Mouse (Mus musculus) liver, embryonic 14.5 days (tissue): ENCODE measurements around the gene Zfp560. TPM values are rescaled to one million over a fixed set of nuclear protein-coding genes. Genes with fewer than 3 reads are reported as not detected.
A peak's percentile ranks its signal among the peaks of the same experiment; 100 is the strongest.

Experiments used
- ATAC-seq: fragments of 200-750 bp; cut with Nextera tagmentation; 2 replicates; pipeline ENCODE4 v1.8.0; 2017; ENCODE audit warnings: moderate number of reproducible peaks, mild to moderate bottlenecking, moderate library complexity; ENCODE audit not compliant: insufficient read depth
- DNase-seq, 3 experiments: peaks; one replicate each; pipeline ENCODE4 v3.0.0-alpha.2; 2012 to 2013; ENCODE audit warnings: low read depth in 3 of 3, low spot score in 3 of 3
- H3K27ac ChIP-seq: fragments of 300-500 bp; sonication (generic); 2 replicates; pipeline ENCODE4 v1.5.1; 2014; ENCODE audit warnings: moderate library complexity, mild to moderate bottlenecking, control low read depth, inconsistent platforms
- H3K27me3 ChIP-seq: fragments of 300-500 bp; sonication (generic); 2 replicates; pipeline ENCODE4 v1.6.1; 2014; ENCODE audit warnings: mild to moderate bottlenecking, low read length, moderate library complexity; ENCODE audit not compliant: control insufficient read depth, insufficient read depth
- H3K36me3 ChIP-seq: fragments of 300-500 bp; sonication (generic); replicated peaks from 2 replicates; pipeline ENCODE4 v1.6.1; 2014; ENCODE audit warnings: low read depth; ENCODE audit not compliant: control insufficient read depth, insufficient read depth
- H3K4me1 ChIP-seq, 2 experiments: fragments of 200-500 bp in 1 of 2; fragments of 300-500 bp in 1 of 2; sonication (generic) in 1 of 2; replicated peaks; 2 replicates each; pipeline ENCODE4 v1.6.1; 2012 to 2014; ENCODE audit warnings: antibody characterized with exemption in 1 of 2, inconsistent platforms in 1 of 2, low read length in 1 of 2; ENCODE audit not compliant: control insufficient read depth in 2 of 2, insufficient read depth in 2 of 2
- H3K4me2 ChIP-seq: fragments of 300-500 bp; sonication (generic); 2 replicates; pipeline ENCODE4 v1.6.1; 2014; ENCODE audit warnings: low read depth, mild to moderate bottlenecking, control low read depth, moderate library complexity
- H3K4me3 ChIP-seq, 2 experiments: fragments of 200-500 bp in 1 of 2; fragments of 300-500 bp in 1 of 2; sonication (generic) in 1 of 2; 2 replicates each; pipeline ENCODE4 v1.5.1; 2012 to 2014; ENCODE audit warnings: low read depth in 2 of 2, low read length in 2 of 2, mild to moderate bottlenecking in 2 of 2, control low read depth in 1 of 2, inconsistent platforms in 1 of 2, moderate library complexity in 1 of 2; ENCODE audit not compliant: insufficient read depth in 1 of 2
- H3K9ac ChIP-seq: fragments of 300-500 bp; sonication (generic); replicated peaks from 2 replicates; pipeline ENCODE4 v1.6.1; 2014; ENCODE audit warnings: mild to moderate bottlenecking, control low read depth, moderate library complexity
- H3K9me3 ChIP-seq: fragments of 300-500 bp; sonication (generic); 2 replicates; pipeline ENCODE4 v1.6.1; 2016; ENCODE audit warnings: low read length, mixed read lengths; ENCODE audit not compliant: control insufficient read depth
- CTCF ChIP-seq: IDR thresholded peaks from 2 replicates; pipeline ENCODE4 v1.5.1; 2016; ENCODE audit warnings: antibody characterized with exemption, low read depth, control low read depth
- EP300 ChIP-seq: IDR thresholded peaks from 2 replicates; pipeline ENCODE4 v1.6.1; 2016; ENCODE audit warnings: antibody characterized with exemption, low read depth
- WGBS: fragments of 180-500 bp; shearing (Covaris S2); extraction: QIAGEN DNeasy Blood & Tissue Kit; methylation state at CpG from one replicate; pipeline ENCODE4 v1.1.7; 2014; ENCODE audit not compliant: insufficient replicate concordance; 5-methylcytosine and 5-hydroxymethylcytosine counted together
- polyA plus RNA-seq, 2 experiments: library from polyadenylated mRNA; depleted of rRNA in 1 of 2; stranded (reverse) in 1 of 2; unstranded in 1 of 2; fragments of >200 nt; fragmentation: Nextera tagmentation in 1 of 2; extraction: Ambion mirVana in 1 of 2; gene quantifications; 2 replicates each; pipeline versions ENCODE4 v1.2.1 to v1.2.3; 2012 to 2014

The Zfp560 gene
- polyA plus RNA-seq, 2 experiments: 4.1 to 14.1 TPM

- Histone ChIP-seq H3K4me3 (no peak overlapping the region), H3K27me3 (no peaks in the 10 kb centered on the region), H3K9ac (no peak overlapping the region), H3K27ac (no peak overlapping the region), H3K9me3 (no peaks in the 10 kb centered on the region), H3K4me1 (peaks cover 0 to 6% of the 10 kb centered on the region in 2 experiments; a peak in 3 of 4 replicates), H3K4me2 (peak overlapping the region; percentile 66; the same call in 1 of the 2 replicates), H3K36me3 (no peaks in the 10 kb centered on the region)
- TF ChIP-seq EP300 (no peak), CTCF (no peak)
- 71% methylated on average over 7 of the region's 7 CpGs for WGBS
- ATAC-seq: no peak
- DNase-seq: no peak
These were observed 1.3 kb downstream of the Zfp560 start for GRCm38 (mm10) chr9:20383659-20384058.

GRCm38 (mm10) chr9:20374712-20375111 is 10.3 kb downstream of the Zfp560 start:
- no peak overlapping the region for H3K9ac ChIP-seq

GRCm38 (mm10) chr9:20367311-20367710 is 17.7 kb downstream of the Zfp560 start:
- no peaks in the 10 kb centered on the region for H3K36me3 ChIP-seq
- no peak overlapping the region for H3K27ac ChIP-seq
- H3K9ac ChIP-seq: no peak overlapping the region
- no peak overlapping the region for H3K4me2 ChIP-seq
- WGBS: 54% methylated on average over 2 of the region's 2 CpGs
- TF ChIP-seq EP300 (no peak), CTCF (no peak)
- ATAC-seq (no peak), DNase-seq (no peak)
- no peaks in the 10 kb centered on the region for H3K9me3 ChIP-seq
- H3K4me1 ChIP-seq: no peaks in the 10 kb centered on the region
- H3K4me3 ChIP-seq: no peak overlapping the region
- H3K27me3 ChIP-seq: no peaks in the 10 kb centered on the region

More at GRCm38 (mm10) chr9:20374712-20375111, 10.3 kb downstream of the Zfp560 start:
- H3K4me2 ChIP-seq: no peak overlapping the region
- no peak for DNase-seq
- no peak overlapping the region for H3K27ac ChIP-seq
- H3K27me3 ChIP-seq: no peaks in the 10 kb centered on the region
- H3K4me1 ChIP-seq: no peaks in the 10 kb centered on the region
- no peak for TF ChIP-seq CTCF
- TF ChIP-seq EP300: no peak
- no peak for ATAC-seq
- no peaks in the 10 kb centered on the region for H3K9me3 ChIP-seq
- H3K4me3 ChIP-seq: no peak overlapping the region
- WGBS: 72% methylated on average over 1 of the region's 1 CpGs
- H3K36me3 ChIP-seq: no peaks in the 10 kb centered on the region

- no peak overlapping the region for H3K27ac ChIP-seq
- H3K9me3 ChIP-seq: no peaks in the 10 kb centered on the region
- H3K4me1 ChIP-seq: no peaks in the 10 kb centered on the region
- H3K4me3 ChIP-seq: no peak overlapping the region
- H3K36me3 ChIP-seq: no peaks in the 10 kb centered on the region; the same call in 1 of the 2 replicates
- no peak overlapping the region for H3K9ac ChIP-seq
- DNase-seq (no peak), ATAC-seq (no peak)
- 70% methylated on average over 4 of the region's 4 CpGs for WGBS
- H3K4me2 ChIP-seq: no peak overlapping the region
- TF ChIP-seq CTCF: no peak
- H3K27me3 ChIP-seq: no peaks in the 10 kb centered on the region
These were observed 36.5 kb downstream of the Zfp560 start for GRCm38 (mm10) chr9:20348501-20348900.

GRCm38 (mm10) chr9:20335994-20336393 is 49.0 kb downstream of the Zfp560 start, which contains the start of gene Olfr18:
Olfr18 (minus strand) TSS chr9:20336094.
- Histone ChIP-seq H3K4me2 (no peak within 1 kb of the TSS), H3K9ac (no peak within 1 kb of the TSS), H3K4me1 (no peaks in the 10 kb centered on the region), H3K36me3 (no peaks in the 10 kb centered on the region), H3K9me3 (no peaks in the 10 kb centered on the region), H3K4me3 (no peak within 1 kb of the TSS), H3K27ac (no peak within 1 kb of the TSS), H3K27me3 (no peaks in the 10 kb centered on the region)
- TF ChIP-seq EP300: no peak
- TF ChIP-seq CTCF: no peak
- DNase-seq: no peak
- no peak for ATAC-seq
